8 mouse cellular contexts compared by ENCODE assay signal in genomic region chr12:84970428-84971096, GRCm38 (mm10). TPM values are rescaled to one million over a fixed set of nuclear protein-coding genes. Genes with fewer than 3 reads are reported as not detected.
DNase-seq lines count a peak whose midpoint lies in the region; ATAC-seq lines count a peak whose summit lies in the region.

TSS of gene Fcf1 (plus strand) at chr12:84970897.
TSS of gene Arel1 (minus strand) at chr12:84970900.

- peak; percentile 93 for DNase-seq in CD4-positive helper T cell, adult 2 months (ENCODE audit: low read depth, low spot score)
- DNase-seq in brain, embryonic 18.5 days (ENCODE audit: low read depth, low spot score), result peak; percentile 85
- DNase-seq in kidney, postnatal 10 days, result peak; percentile 93
- peak; percentile 70 to 81 for DNase-seq in natural killer cell, adult 2 months (ENCODE audit: low spot score in 2 of 2)

- H3K4me3 ChIP-seq in heart, embryonic 13.5 days, result peak within 1 kb of the TSS; percentile 75
- peak within 1 kb of the TSS; percentile 90 for H3K4me3 ChIP-seq in liver, embryonic 12.5 days
- H3K4me3 ChIP-seq in stomach, embryonic 15.5 days (replicated peaks), result peak within 1 kb of the TSS; percentile 93

- peak within 1 kb of the TSS; percentile 87 for H3K9ac ChIP-seq in heart, embryonic 13.5 days
- peak within 1 kb of the TSS; percentile 90 for H3K9ac ChIP-seq in liver, embryonic 12.5 days
- peak within 1 kb of the TSS; percentile 74 for H3K9ac ChIP-seq in stomach, embryonic 15.5 days

- WGBS in heart, embryonic 13.5 days, result under 1% methylated on average over 42 of the region's 42 CpGs
- under 1% methylated on average over 42 of the region's 42 CpGs for WGBS in liver, embryonic 12.5 days (ENCODE audit: insufficient replicate concordance)
- under 1% methylated on average over 42 of the region's 42 CpGs for WGBS in stomach, embryonic 15.5 days

- peak within 1 kb of the TSS; percentile 26 for H3K27ac ChIP-seq in heart, embryonic 13.5 days (replicated peaks)
- peak within 1 kb of the TSS; percentile 88 for H3K27ac ChIP-seq in liver, embryonic 12.5 days
- H3K27ac ChIP-seq in stomach, embryonic 15.5 days, result no peak within 1 kb of the TSS

- peak; percentile 86 for ATAC-seq in erythroid progenitor cell, adult 5-6 weeks (replicated peaks; ENCODE audit: low FRiP score, poor library complexity, severe bottlenecking)
- ATAC-seq in heart, embryonic 13.5 days (ENCODE audit: extremely low read depth, insufficient number of reproducible peaks, low FRiP score, low TSS enrichment), result no peak
- peak; percentile 72 for ATAC-seq in liver, embryonic 12.5 days
- ATAC-seq in stomach, embryonic 15.5 days (ENCODE audit: insufficient read depth, low FRiP score, low read depth), result peak; percentile 67; the same call in 1 of the 2 replicates

- peak within 1 kb of the TSS; percentile 92 for H3K4me2 ChIP-seq in heart, embryonic 13.5 days
- H3K4me2 ChIP-seq in liver, embryonic 12.5 days, result peak within 1 kb of the TSS; percentile 79
- peak within 1 kb of the TSS; percentile 86 for H3K4me2 ChIP-seq in stomach, embryonic 15.5 days

- H3K9me3 ChIP-seq in heart, embryonic 13.5 days, result no peaks in the 10 kb centered on the region
- H3K9me3 ChIP-seq in liver, embryonic 12.5 days (replicated peaks), result no peaks in the 10 kb centered on the region
- H3K9me3 ChIP-seq in stomach, embryonic 15.5 days, result no peaks in the 10 kb centered on the region

- no peaks in the 10 kb centered on the region for H3K27me3 ChIP-seq in heart, embryonic 13.5 days (replicated peaks)
- H3K27me3 ChIP-seq in liver, embryonic 12.5 days (replicated peaks), result no peaks in the 10 kb centered on the region
- no peaks in the 10 kb centered on the region for H3K27me3 ChIP-seq in stomach, embryonic 15.5 days (replicated peaks)

- peaks cover 19% of the 10 kb centered on the region for H3K4me1 ChIP-seq in heart, embryonic 13.5 days
- H3K4me1 ChIP-seq in liver, embryonic 12.5 days, result peaks cover 43% of the 10 kb centered on the region
- H3K4me1 ChIP-seq in stomach, embryonic 15.5 days, result peaks cover 15% of the 10 kb centered on the region

- H3K36me3 ChIP-seq in heart, embryonic 13.5 days, result peaks cover 32% of the 10 kb centered on the region
- H3K36me3 ChIP-seq in liver, embryonic 12.5 days, result peaks cover 32% of the 10 kb centered on the region
- H3K36me3 ChIP-seq in stomach, embryonic 15.5 days, result peaks cover 6% of the 10 kb centered on the region

RNA-seq across cellular contexts. Expression of gene Fcf1, which starts in this region (rescaled TPM):
- total RNA-seq in erythroid progenitor cell, adult 5-6 weeks (2015; ENCODE audit: low replicate concordance), result 59.5 and 73.8 TPM in 2 replicates
- 21.8 and 66.6 TPM in 2 replicates for total RNA-seq in erythroid progenitor cell, adult 5-6 weeks (2017; ENCODE audit: low replicate concordance)
- polyA plus RNA-seq in heart, embryonic 13.5 days (2015; fragmentation: Nextera tagmentation; extraction: Ambion mirVana), result 82.5 and 91.4 TPM in 2 replicates
- 136 and 138 TPM in 2 replicates for polyA plus RNA-seq in liver, embryonic 12.5 days (2016; fragmentation: Nextera tagmentation; extraction: Ambion mirVana)
- 132 and 140 TPM in 2 replicates for polyA plus RNA-seq in stomach, embryonic 15.5 days (2015; fragmentation: Nextera tagmentation; extraction: Ambion mirVana)

RNA-seq across cellular contexts. Expression of gene Arel1, which starts in this region (rescaled TPM):
- total RNA-seq in erythroid progenitor cell, adult 5-6 weeks (2015; ENCODE audit: low replicate concordance), result 61.2 and 62.3 TPM in 2 replicates
- 58.8 and 73.4 TPM in 2 replicates for total RNA-seq in erythroid progenitor cell, adult 5-6 weeks (2017; ENCODE audit: low replicate concordance)
- polyA plus RNA-seq in heart, embryonic 13.5 days (2015; fragmentation: Nextera tagmentation; extraction: Ambion mirVana), result 9.3 and 10.1 TPM in 2 replicates
- 19.1 and 20.2 TPM in 2 replicates for polyA plus RNA-seq in liver, embryonic 12.5 days (2016; fragmentation: Nextera tagmentation; extraction: Ambion mirVana)
- polyA plus RNA-seq in stomach, embryonic 15.5 days (2015; fragmentation: Nextera tagmentation; extraction: Ambion mirVana), result 10.8 and 11.8 TPM in 2 replicates
